Mouse (Mus musculus): ENCODE measurements around the gene Atg10. TPM values are rescaled to one million over a fixed set of nuclear protein-coding genes. Genes with fewer than 3 reads are reported as not detected.
A peak's percentile ranks its signal among the peaks of the same experiment; 100 is the strongest.
"Not testable (repeated sequence)": the region's sequence is repeated elsewhere in the genome, so short reads cannot be mapped to it uniquely, and the experiment has no call there.

The Atg10 gene
- total RNA-seq, 2 experiments from 2014 or later: 14.4 to 16.0 TPM

DNA sequence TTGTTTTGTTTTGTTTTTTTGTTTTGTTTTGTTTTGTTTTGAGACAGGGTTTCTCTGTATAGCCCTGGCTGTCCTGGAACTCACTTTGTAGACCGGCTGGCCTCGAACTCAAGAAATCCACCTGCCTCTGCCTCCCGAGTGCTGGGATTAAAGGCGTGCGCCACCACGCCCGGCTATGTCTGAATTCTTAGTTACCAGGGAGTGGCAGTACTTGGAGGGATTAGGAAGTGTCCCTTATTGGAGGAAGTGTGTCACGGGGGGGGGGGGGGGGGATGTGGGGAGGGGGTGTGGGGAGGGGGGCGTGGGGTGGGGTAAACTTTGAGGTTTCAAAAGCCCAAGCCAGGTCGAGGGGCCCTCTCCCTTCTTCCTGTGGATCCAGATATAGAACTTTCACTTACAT, 295.5 kb downstream of the Atg10 start:
- DNase-seq: not testable (repeated sequence)

DNA sequence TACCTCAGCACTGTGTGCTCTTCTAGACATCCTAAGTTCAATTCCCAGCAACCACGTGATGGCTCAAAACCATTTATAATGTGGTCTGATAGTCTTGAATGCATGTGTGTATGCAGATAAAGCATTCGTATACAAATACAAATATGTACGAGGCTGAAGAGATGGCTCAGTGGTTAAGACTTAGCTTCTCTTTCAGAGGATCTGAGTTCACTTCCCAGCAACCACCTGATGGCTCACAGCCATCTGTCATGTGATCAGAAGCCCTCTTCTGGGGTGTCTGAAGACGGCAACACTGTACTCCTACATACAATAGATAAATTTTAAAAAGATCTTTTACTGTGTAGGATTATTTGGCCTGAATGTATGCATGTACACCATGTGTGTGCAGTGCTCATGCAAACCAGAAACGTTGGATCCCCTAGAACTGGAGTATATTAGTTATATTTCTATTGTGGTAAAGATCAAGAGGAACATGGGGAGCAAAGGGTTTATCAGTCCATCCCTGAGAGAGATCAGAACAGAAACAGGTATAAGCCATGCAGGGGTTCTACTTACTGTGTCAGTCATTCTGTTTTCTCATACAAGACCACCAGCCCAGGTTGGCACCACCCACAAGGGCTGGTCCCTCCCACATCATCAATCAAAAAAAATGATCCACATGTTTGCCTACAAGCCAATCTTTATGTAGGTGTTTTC, 296.7 kb downstream of the Atg10 start:
- DNase-seq: no peak

DNA sequence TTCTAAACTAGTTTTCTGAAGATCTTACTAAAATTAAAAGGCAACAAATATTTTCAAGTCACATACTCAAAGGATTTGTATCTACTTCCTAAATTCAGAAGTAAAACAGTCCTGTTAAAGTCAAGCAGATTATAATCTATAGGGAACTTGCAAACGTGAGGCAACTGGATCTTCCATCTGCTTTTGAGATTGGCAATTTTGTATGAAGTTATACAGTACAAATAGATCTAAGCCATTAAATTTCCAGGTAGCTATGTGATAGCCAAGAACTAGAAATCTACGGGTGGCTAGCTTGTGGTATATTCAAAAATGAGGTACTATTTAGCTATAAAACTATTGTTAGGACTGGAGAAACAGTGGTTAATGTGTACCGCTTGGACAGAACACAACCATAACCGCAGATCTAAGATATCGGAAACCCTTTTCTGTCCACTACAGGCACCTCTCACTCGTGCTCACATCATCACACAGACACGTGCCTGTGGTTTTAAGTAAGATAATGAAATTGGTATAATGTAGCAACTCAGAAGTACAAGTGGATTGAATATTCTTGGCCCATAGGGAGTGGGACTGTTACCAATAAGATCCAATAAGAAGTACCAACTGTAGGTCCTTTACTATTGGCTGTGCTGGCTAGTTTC, 297.5 kb downstream of the Atg10 start:
- DNase-seq: no peak

DNA sequence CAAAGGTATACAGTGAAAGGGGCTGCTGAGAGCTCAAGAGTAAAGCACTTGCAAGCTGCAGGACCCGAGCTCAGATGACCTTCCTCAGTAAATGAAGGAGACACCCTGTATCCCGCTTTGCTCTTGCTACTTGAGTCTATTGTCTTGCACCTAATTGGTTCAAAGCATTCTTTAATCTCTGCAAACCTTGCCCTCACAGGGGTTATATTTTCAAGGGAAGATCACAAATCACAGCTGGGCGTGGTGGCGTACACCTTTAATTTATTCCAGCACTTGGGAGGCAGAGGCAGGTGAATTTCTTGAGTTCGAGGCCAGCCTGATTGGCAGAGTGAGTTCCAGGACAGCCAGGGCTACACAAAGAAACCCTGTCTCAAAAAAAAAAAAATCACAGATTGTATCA, 298.6 kb downstream of the Atg10 start:
- DNase-seq: no peak

DNA sequence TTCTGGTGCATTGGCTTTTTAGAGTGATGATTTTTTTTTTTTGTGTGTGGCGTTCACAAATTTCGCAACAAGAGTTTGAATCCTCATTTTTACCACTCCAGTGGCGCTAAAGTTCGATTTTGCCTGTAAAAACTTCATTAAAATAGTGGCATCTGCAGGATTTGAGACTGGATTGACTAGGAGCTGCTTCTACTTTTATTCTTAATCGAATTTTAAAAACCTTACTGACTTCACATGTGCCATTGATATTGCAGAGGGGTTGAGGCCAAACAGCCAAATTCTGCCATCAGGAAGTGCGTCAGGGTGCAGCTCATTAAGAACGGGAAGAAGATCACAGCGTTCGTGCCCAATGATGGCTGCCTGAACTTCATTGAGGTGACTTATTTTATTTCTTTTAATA, 299.7 kb downstream of the Atg10 start:
- DNase-seq: no peak

DNA sequence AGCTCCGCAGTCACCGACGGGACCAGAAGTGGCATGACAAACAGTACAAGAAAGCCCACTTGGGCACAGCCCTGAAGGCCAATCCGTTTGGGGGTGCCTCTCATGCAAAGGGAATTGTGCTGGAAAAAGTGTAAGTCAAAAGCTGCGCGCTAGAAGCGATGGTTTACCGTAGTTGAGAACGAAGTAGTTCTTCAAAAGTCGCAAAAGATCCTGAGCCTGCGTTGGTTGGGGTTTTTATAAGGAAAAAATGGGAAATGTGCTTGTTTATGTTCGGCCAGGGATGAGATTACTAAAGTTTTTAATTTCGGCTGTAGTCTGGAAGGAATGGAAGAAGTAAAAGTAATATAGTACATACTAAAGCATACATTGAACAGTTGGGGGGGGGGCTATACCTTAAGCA, 300.2 kb downstream of the Atg10 start:
- not testable (repeated sequence) for DNase-seq

DNA sequence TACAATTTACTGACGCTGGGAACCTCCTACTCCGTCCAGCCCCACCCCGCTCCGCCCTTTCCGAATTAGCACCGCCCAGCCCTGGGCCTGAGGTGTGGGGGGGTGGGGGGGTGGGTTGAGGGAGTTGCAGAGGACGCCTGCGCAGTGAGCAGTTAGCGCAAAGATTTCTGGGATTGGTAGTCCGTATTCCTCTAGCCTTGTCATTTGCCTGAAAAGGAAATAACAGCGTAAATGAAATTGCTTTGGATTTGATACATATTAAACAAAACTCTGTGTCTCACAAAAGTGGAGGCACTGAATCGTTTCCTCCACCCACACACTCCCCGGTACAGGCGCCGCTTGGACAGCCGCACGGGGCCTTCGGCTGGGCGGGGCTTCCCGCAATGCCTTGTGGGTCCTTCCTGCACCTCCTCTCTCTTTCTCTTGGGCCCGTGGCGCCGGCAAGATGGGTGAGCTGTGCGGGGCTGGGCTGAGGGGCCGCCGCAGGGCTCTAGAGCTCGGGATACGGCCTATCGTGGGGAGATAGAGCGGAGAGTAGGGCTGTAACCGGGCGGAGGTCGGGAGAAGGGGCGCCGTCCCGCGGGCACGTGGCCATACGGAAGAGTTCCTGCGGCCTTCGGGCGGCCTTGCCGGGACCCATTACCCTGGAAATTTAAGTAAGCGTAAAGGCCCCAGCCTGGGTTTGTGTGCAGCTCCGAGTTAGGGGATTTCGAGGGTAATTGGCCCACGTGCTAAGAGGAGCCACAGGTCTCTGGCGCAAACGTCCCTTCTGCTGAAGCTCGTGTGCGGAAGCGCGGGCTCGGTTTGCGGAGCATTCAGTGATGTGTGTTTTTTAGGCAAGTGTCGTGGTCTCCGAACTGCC, 300.8 kb downstream of the Atg10 start, which contains the start of gene Rps23:
Rps23 (plus strand) TSS at position 208 of the 862 bp plus-strand sequence.
- DNase-seq: peak; percentile 88 to 90

DNA sequence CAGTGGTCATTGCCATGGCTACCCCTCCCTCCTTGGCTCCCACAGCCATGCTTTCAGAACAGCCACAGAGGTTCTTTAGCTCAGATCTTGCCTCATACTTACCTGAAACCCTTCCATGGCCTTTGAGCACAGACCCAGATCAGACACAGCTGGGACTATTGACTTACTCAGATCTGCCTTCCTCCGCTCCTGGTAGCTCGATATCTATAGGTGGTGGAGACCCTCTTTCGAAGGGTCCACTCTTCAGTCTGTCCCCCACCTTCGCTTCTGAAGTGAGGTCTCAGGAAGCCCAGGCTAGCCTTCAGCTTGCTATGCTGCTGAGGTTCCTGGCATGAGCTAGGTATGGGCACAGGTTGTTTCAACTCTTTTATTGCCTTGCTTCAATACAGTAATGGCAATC, 309.0 kb downstream of the Atg10 start:
- DNase-seq: no peak

DNA sequence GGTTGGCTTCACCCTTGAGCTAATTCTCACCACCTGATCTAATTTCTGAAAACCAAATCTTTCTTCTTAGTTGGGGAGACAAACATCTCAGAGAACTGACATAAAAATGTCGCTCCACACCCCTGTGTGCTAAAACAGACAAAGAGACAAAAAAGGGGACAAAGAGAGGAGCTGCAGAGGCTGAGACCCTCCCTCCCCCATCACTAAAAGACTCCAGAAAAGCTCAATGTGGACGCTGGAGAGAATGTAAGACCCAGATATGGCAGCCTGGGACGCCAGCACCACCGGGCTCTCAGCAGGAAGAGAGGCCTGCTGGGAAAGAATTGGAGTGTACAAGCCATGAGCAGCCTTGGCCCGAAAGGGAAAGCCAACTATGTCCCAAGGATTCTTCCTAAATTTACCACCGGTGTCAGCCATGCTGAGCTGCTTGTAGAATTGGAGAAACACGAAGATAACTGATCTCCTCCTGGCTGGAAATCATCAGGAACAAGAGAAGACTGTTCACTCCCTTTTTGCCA, 310.0 kb downstream of the Atg10 start:
- DNase-seq: peak in 1 of 2 experiments; percentile 12

DNA sequence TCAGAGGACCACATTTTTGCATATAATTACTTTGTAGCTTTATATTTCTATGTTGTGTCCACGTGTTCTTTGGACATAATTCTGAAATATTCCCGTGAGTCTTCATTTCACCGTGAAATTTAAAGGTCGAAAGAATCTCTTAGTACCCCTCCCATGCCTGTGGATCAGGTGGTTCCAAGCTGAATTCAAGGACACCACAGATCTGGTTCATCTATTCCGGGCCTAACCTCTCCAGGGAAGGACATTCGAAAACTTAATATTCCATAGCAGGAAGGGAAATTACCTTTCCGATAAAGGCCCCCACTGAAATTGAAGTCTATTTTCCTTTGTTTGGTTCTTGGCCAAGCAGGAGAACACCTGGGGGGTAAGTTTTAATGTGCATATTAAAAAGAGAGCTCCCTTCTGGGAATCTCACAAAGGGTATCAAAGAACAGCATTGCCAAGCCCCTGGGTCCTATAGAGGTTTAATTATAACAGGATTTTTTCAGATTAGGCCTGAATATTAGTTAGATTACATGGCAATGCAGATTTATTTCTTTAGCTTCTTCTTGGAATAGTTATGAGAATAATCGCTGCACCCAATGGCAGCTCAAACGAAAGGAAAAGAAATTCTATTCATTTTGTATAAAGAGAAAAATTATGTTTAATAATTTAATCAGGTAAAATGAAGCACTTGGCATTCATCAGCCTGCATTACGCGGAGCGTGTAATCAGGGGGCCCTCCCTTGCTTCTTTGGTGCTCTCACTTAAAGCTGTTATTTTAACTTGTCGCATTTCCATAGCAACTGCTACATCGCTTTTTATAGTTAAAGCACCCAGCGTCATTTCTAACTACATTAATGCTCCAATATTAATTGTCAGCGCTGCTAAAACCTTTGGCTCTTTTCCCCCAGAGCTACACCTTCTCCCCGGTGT, 310.8 kb downstream of the Atg10 start:
- no peak for DNase-seq

DNA sequence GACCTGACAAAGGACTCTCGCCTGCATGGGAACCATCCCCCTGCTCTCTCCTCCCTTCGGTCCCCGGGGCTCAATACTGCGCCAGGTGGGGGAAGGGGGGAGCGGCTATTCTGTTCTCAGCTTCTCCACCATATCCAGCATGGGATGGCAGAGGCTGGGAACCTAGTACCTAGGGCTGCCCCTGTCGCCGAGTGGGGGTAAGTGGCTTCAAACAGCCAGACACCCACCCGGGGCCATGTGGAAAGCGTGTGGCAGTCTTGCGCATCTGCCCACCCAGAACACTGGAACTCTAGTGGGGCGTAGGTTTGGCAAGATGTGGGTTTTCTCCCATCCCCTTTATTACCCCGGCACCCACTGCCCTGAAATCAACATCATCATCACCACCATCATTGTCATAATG, 316.4 kb downstream of the Atg10 start:
- no peak for DNase-seq

DNA sequence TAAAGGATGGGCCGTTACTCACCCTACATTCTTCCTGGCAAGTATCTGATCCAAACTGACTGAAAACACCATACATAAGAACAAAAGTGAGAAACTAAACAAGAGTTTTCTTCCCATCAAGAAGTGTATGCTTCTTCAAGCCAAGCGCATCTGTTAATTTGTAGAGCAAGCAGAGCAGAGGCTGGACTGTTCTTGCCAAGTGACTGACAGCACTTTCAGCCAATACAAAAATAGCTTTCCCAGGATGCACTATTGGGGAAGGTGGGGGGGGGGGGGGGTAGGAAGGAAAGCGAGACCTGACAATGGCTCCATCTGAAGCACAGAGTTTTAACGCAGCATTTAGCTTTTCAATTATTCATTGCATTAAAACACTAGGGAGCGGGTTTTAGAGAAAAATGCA, 318.6 kb downstream of the Atg10 start, which contains the start of gene Atp6ap1l:
Atp6ap1l (minus strand) TSS at position 180 of the 400 bp plus-strand sequence.
- DNase-seq: no peak

DNA sequence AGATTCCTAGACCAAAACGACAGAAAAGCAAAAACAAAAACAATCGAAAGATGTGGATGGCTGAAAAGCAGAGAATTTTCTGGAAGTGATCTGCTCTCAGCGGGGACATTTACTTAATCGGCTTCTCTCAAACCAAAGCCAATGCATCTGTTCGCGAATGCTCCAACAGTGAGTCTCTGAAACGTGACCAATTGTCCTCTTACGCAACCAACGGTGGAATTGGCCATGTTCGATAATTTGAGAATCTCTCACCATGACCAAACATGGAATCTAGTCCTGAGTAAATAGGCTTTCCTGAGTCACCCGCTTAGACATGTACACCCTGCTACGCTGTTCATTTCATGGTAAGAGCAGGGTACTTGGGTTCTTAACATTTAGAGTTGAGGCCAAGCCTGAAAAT, 326.9 kb downstream of the Atg10 start:
- DNase-seq: no peak

DNA sequence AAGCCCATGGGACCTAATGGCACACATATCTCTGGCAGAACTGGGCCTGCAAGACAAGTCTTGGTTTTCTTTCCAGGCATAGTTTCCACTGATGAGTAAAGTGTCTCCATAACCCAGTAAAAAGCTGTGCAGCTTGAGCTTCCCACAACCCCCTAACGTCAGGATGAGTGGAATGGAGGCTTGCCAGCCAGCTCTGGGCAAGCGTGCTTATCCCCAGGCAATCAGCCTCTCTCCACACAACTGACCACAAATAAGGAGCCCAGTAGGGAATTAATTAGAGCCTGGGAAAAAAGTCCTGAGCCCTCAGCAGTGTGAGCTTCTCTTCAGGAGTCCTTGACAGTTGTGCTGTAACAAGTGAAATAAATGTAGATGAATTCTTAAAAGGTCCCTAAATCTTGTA, 327.7 kb downstream of the Atg10 start:
- peak; percentile 27 to 34 for DNase-seq

DNA sequence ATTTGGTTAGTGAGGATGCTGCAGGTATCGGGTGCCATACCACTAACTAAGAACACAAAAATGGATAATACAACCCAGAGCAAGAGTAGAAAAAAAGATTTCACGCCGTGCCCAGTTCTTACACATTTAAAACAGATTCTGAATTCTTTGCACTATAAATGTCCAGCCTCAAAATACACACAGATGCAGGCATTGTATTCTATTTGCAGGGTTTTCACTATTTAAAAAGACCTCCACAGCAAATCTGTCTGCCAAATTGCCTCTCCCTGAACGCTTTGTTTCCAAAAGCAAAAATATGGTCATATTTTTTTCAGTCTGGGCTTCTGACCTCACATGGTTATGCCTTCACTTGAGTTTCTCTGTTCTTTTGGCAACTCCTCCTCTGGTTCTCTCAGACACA, 328.9 kb downstream of the Atg10 start:
- DNase-seq: no peak

DNA sequence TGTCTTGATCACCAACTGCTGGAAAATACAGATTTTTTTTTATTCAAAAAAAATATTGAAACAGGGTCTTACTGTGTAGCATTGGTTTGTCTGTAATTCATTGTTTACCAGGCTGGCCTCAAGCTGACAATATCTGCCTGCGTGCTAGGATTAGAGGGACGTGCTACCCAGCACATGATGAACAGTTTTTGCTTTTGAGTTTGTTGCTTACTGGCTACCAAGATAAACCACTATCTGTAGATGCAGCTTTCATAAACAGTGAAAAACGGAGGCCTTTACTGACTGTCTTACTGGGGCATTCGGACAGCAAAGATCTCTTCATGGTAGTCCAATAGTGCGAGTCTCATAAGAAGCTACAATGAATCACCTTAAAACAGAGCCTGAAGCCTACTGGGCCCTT, 333.7 kb downstream of the Atg10 start:
- DNase-seq: no peak

DNA sequence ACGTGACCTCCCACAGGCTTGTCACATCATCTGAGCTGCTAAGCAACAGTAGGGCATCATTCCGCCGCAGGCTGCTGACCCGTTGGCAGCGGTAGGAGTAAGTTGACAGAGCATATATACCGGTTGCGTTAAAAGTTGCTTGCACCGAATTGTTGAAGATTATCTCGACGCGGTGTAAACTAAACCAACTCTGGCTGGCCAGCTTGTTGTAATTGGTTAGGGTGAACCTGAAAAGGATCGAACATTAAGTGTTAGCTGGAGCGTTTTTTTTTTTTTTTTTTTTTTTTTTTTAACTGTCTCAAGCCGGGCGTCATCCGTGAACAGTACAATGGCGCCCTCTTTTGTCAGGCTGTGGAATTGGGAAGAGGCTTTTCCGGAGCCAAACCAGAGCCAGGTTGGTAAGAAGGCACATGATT, 337.2 kb downstream of the Atg10 start:
- peak; percentile 60 to 66 for DNase-seq

DNA sequence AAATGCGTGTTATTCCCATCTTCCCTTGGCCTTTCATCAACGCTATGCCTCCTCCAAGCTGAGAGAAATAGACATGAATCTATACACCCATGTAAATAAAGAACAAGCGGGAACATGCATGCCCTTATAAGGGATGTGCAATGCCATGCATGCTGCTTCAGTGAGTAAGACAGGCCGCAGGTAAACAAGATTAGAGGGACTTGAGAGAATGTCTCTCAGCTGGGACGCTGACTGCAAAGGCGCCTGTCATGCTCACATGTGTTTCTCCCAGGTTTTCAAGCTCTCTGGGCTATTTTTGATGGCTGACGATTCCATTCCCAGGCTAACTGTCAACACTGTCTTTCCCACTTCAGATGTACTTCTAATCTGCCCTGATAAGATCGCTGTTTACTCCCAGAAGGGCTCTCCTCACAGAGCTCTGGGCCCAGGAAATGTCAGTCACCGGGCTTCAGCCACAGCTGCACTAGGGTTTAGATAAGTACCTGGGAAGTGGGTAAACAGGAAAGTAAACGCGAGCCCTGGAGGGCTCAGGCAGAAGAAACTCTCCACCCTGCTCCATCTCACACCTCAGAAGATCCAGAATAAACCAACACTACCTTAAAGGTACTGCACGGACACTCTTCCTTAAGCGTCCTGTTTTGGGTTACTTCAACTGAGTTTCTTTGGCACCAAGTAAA, 337.8 kb downstream of the Atg10 start:
- DNase-seq: no peak
